Mouse (Mus musculus) monocyte, adult 2 months (primary cell): ENCODE data around the gene Skida1.

Experiments used
- DNase-seq, 2 experiments: peaks; one replicate each; pipeline ENCODE4 v3.0.0; 2022; ENCODE audit warnings: low spot score in 2 of 2, low read depth in 1 of 2

Skida1 gene

DNA sequence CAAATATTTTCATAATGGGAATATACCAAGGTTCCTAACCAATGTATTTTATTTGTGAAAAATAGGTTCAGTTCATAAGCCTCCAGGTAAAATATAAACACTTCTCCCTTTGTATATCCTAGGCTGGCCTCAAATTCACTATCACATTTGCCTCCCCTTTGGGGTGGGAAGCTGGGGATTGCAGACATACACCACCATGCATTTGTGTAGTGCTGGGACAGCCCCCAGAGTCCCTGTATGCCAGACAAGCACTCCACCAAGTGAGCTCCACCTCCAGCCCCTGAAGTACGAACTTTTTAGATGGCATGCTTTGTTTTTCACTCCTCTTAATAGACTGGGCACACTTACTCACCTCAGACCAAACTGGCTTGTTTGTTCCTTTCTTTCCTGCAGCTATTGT lies 26.0 kb downstream of the Skida1 start:
- no peak for DNase-seq

DNA sequence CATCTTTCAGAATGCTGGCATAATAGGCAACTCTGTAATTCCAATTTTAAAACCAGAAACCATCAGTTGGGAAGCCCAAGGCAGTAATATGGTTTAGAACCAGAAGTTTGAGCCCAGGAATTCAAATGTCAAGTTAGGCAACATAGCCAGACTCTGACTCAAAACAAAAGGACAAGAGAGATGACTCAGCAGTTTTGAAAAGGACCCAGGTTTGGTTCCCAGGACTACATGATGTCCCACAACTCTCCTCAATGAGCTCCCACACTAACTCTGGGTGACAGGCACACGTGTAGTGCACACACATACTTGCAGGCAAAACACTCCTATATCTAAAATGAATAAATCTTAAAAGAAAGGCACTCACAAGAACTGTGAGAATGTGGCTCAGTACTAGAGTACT lies 29.7 kb downstream of the Skida1 start:
- DNase-seq: no peak

GRCm38 (mm10) chr2:18017321-18017720 lies 31.5 kb downstream of the Skida1 start:
- no peak for DNase-seq

GRCm38 (mm10) chr2:18016639-18017038 lies 32.2 kb downstream of the Skida1 start:
- DNase-seq: no peak

- DNase-seq: no peak
Observed at GRCm38 (mm10) chr2:18015581-18015980, 33.3 kb downstream of the Skida1 start.

DNA sequence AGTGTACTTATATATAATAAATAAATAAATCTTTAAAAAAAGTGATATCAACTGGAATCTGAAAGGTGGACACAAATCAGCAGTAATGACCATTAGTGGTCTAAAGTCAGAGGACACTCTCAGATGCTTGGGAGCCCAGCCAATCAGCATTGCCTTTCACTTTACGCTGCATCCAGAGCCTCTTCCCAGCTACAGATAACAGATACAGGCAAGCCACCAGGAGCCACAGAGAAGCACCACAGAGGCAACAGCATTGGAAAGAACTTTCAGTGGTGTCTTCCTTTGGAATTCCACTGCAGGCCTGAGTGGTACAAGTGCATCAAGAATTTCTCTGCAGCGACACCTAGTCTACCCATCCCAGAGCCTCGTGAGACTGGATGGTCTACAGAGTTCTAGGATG lies 36.0 kb downstream of the Skida1 start:
- no peak for DNase-seq

GRCm38 (mm10) chr2:18011226-18011625 lies 37.6 kb downstream of the Skida1 start:
- DNase-seq: no peak

- no peak for DNase-seq
Observed at GRCm38 (mm10) chr2:18005137-18005536, 43.7 kb downstream of the Skida1 start.

DNA sequence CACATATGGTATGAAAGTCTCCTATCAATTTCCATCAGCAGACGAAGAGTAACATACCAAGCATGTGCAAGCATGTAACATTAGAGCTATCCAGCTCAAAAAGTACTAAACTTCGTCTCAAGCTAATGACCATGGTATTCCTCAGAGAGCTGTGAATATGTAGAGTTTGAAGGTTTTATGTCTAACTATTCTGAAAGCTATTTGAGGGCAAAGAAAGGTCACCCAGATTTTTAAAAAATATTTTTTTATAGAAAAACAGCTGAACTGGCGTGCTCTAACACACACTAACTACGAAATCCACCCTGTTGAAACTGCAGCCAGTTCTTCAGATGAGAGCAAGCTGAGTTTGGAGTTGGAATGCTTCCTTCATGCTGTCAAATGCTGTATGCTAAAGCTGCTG lies 44.6 kb downstream of the Skida1 start:
- no peak for DNase-seq

- no peak for DNase-seq
Observed at GRCm38 (mm10) chr2:18002306-18002705, 46.5 kb downstream of the Skida1 start.

DNA sequence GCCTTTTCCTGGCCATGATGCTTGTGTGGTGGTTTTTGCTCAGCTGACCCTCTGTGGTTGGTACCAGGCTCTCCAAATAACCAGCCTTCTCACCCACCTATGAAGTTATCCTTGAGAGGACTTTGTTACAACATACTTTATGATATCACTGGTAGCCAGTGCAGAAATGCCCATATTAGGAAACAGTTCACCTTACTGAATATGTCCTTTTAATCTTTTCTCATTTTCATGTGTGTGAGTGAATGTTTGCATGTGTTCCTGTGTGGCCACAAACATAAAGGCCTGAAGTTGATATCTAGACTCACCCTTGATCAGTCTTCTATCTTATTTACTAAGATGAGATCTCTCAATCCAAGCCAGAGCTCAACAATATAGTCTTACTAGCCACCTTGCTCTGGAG lies 52.0 kb downstream of the Skida1 start, which contains the start of gene H2al2a:
H2al2a (minus strand) TSS at position 101 of the 400 bp plus-strand sequence.
- no peak for DNase-seq
